Mouse (Mus musculus): ENCODE data around the gene Pitpnm3. TPM values are rescaled to one million over a fixed set of nuclear protein-coding genes. Genes with fewer than 3 reads are reported as not detected.

Pitpnm3 gene
- polyA plus RNA-seq, 1 experiment from 2014 or later, result 1.8 TPM

GRCm38 (mm10) chr11:72065103-72065502 is 70.5 kb downstream of the Pitpnm3 start:
- Histone ChIP-seq H3K4me2 (replicated peaks) (no peak overlapping the region), H3K9me3 (no peaks in the 10 kb centered on the region), H3K36me3 (peaks cover 5% of the 10 kb centered on the region; the same call in 1 of the 2 replicates), H3K27ac (no peak overlapping the region), H3K4me3 (replicated peaks) (no peak overlapping the region), H3K4me1 (replicated peaks) (peaks cover 11% of the 10 kb centered on the region; the same call in 1 of the 2 replicates), H3K27me3 (no peaks in the 10 kb centered on the region), H3K9ac (replicated peaks) (no peak overlapping the region)
- 83% methylated on average over 8 of the region's 8 CpGs for whole genome bisulfite sequencing
- ATAC-seq, result no peak

DNA sequence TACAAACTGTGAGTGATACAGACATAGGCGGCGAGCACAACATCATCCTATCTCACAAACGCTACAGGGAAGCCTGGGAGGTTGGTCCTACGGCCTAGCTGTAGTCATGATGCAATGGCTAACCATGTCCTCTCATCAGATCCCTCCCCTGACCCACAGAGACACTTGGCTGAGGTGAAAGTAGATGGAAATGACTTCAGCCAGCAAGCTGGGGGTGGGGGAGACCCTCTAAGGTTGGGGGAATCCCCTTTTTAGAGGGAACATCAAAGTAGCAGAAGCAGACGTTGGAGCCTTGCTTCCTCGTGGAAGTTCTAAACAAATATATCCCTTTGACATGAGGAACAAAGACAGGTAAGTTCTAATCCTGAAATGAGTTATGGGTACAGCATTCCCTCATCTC is 71.2 kb downstream of the Pitpnm3 start:
- ATAC-seq, result no peak
- H3K4me2 ChIP-seq (replicated peaks), result no peak overlapping the region
- H3K27ac ChIP-seq, result no peak overlapping the region
- H3K9ac ChIP-seq (replicated peaks), result no peak overlapping the region
- H3K27me3 ChIP-seq, result no peaks in the 10 kb centered on the region
- H3K36me3 ChIP-seq, result peaks cover 5% of the 10 kb centered on the region; the same call in 1 of the 2 replicates
- 83% methylated on average over 6 of the region's 6 CpGs for whole genome bisulfite sequencing
- no peaks in the 10 kb centered on the region for H3K9me3 ChIP-seq
- no peak overlapping the region for H3K4me3 ChIP-seq (replicated peaks)
- H3K4me1 ChIP-seq (replicated peaks), result peaks cover 11% of the 10 kb centered on the region; the same call in 1 of the 2 replicates

DNA sequence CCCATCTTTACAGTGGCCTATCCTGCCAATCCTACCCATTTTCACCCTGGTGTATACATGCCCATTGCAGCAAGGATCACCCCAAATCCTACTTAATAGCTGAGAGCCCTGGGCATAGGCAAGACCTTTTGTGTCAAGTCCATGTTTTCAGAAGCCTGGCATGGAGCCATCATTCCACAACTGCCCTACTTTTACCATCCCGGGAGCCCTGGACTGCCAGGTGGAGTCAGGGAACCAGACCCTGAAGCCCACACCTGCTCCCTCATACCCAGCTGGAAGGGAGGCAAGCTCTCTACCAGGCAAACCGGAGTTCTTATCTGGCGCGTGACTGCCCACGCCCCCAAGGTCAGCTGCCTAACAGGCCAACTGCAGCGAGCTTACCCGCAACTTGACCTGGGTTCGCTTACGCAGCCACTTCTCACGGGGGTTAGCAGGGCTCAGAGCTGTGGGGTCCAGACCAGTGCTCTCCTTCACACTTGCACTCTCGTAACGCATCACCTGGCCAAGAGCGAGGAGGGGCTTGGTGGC is 74.4 kb downstream of the Pitpnm3 start:
- Histone ChIP-seq H3K27ac (no peak overlapping the region), H3K36me3 (peaks cover 5% of the 10 kb centered on the region; the same call in 1 of the 2 replicates), H3K4me3 (replicated peaks) (no peak overlapping the region), H3K4me2 (replicated peaks) (no peak overlapping the region), H3K9ac (replicated peaks) (no peak overlapping the region), H3K4me1 (replicated peaks) (no peaks in the 10 kb centered on the region), H3K9me3 (no peaks in the 10 kb centered on the region), H3K27me3 (no peaks in the 10 kb centered on the region)
- WGBS, result 89% methylated on average over 13 of the region's 13 CpGs
- no peak for ATAC-seq

DNA sequence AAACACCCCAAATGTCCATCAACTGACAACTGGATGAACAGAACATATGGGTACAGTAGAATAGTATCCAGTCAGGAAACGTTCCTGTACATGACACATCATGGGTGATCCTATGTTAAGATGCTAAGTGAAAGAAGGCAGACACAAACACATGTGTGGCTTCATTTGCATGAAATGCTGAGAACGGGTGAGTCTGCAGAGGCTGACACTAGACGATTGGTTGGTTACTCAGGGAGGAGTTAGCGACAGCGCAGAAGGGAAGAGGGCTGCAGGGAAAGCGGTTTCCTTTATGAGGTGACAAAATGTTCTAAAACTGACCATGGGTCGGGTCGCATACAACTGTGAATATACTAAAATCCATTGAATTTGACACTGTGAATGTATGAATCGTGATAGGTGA is 75.2 kb downstream of the Pitpnm3 start:
- peaks cover 5% of the 10 kb centered on the region; the same call in 1 of the 2 replicates for H3K36me3 ChIP-seq
- ATAC-seq, result no peak
- H3K4me1 ChIP-seq (replicated peaks), result no peaks in the 10 kb centered on the region
- no peaks in the 10 kb centered on the region for H3K9me3 ChIP-seq
- H3K4me3 ChIP-seq (replicated peaks), result no peak overlapping the region
- no peak overlapping the region for H3K4me2 ChIP-seq (replicated peaks)
- WGBS, result 84% methylated on average over 9 of the region's 9 CpGs
- H3K9ac ChIP-seq (replicated peaks), result no peak overlapping the region
- H3K27ac ChIP-seq, result no peak overlapping the region
- H3K27me3 ChIP-seq, result no peaks in the 10 kb centered on the region

- Histone ChIP-seq H3K27ac (no peak overlapping the region), H3K4me2 (replicated peaks) (no peak overlapping the region), H3K27me3 (peaks cover 12% of the 10 kb centered on the region), H3K4me1 (replicated peaks) (peaks cover 3% of the 10 kb centered on the region; the same call in 1 of the 2 replicates), H3K4me3 (replicated peaks) (no peak overlapping the region), H3K9ac (replicated peaks) (no peak overlapping the region), H3K9me3 (no peaks in the 10 kb centered on the region), H3K36me3 (no peaks in the 10 kb centered on the region)
- WGBS, result 82% methylated on average over 3 of the region's 3 CpGs
- ATAC-seq, result no peak
Observed at GRCm38 (mm10) chr11:72057166-72057565, 78.4 kb downstream of the Pitpnm3 start.

- 49% methylated on average over 2 of the region's 2 CpGs for WGBS
- peaks cover 29% of the 10 kb centered on the region for H3K27me3 ChIP-seq
- no peak overlapping the region for H3K4me2 ChIP-seq (replicated peaks)
Observed at GRCm38 (mm10) chr11:72055176-72055575, 80.4 kb downstream of the Pitpnm3 start.

DNA sequence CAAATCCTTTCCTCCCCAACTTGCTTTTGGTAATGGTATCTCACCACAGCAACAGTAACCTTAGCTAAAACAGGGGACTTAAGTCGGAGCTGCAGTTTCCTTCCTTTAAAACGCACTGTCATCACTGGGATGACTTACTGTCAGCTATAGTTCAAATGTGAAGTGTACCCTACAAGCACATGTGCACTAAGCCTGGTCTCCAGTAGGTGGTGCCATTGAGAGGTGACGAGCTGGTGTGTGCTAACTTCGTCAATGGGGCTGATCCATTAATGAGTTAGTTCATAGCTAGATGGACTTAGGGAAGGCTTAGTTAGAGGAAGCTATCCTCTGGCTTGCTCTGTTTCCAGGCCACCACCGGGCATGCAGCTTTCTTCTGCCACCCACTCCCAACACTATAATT is 82.9 kb downstream of the Pitpnm3 start:
- no peak for ATAC-seq
- no peak overlapping the region for H3K27ac ChIP-seq
- peaks cover 25% of the 10 kb centered on the region for H3K4me1 ChIP-seq (replicated peaks)
- WGBS, result 17% methylated on average over 5 of the region's 5 CpGs
- H3K36me3 ChIP-seq, result no peaks in the 10 kb centered on the region
- H3K27me3 ChIP-seq, result peaks cover 39% of the 10 kb centered on the region
- H3K4me3 ChIP-seq (replicated peaks), result no peak overlapping the region
- H3K4me2 ChIP-seq (replicated peaks), result no peak overlapping the region
- no peak overlapping the region for H3K9ac ChIP-seq (replicated peaks)
- no peaks in the 10 kb centered on the region for H3K9me3 ChIP-seq

More at GRCm38 (mm10) chr11:72055176-72055575, 80.4 kb downstream of the Pitpnm3 start:
- Histone ChIP-seq H3K27ac (no peak overlapping the region), H3K36me3 (no peaks in the 10 kb centered on the region), H3K4me1 (replicated peaks) (peaks cover 23% of the 10 kb centered on the region), H3K4me3 (replicated peaks) (no peak overlapping the region), H3K9ac (replicated peaks) (no peak overlapping the region), H3K9me3 (no peaks in the 10 kb centered on the region)
- ATAC-seq, result no peak

GRCm38 (mm10) chr11:72052221-72052620 is 83.4 kb downstream of the Pitpnm3 start:
- Histone ChIP-seq H3K27ac (no peak overlapping the region), H3K4me3 (replicated peaks) (no peak overlapping the region), H3K36me3 (no peaks in the 10 kb centered on the region), H3K9ac (replicated peaks) (no peak overlapping the region), H3K4me1 (replicated peaks) (peaks cover 25% of the 10 kb centered on the region), H3K27me3 (peaks cover 39% of the 10 kb centered on the region), H3K9me3 (no peaks in the 10 kb centered on the region), H3K4me2 (replicated peaks) (no peak overlapping the region)
- ATAC-seq, result no peak
- 66% methylated on average over 3 of the region's 3 CpGs for WGBS

GRCm38 (mm10) chr11:72050895-72051858 is 84.4 kb downstream of the Pitpnm3 start:
- ATAC-seq, result peak; percentile 79
- Histone ChIP-seq H3K36me3 (peaks cover 5% of the 10 kb centered on the region; the same call in 1 of the 2 replicates), H3K9me3 (no peaks in the 10 kb centered on the region), H3K4me3 (replicated peaks) (peak overlapping the region; percentile 58), H3K9ac (replicated peaks) (peak overlapping the region; percentile 81), H3K27ac (peak overlapping the region; percentile 65), H3K4me2 (replicated peaks) (peak overlapping the region; percentile 84), H3K27me3 (peaks cover 39% of the 10 kb centered on the region), H3K4me1 (replicated peaks) (peaks cover 25% of the 10 kb centered on the region)
- WGBS, result 2% methylated on average over 44 of the region's 45 CpGs

DNA sequence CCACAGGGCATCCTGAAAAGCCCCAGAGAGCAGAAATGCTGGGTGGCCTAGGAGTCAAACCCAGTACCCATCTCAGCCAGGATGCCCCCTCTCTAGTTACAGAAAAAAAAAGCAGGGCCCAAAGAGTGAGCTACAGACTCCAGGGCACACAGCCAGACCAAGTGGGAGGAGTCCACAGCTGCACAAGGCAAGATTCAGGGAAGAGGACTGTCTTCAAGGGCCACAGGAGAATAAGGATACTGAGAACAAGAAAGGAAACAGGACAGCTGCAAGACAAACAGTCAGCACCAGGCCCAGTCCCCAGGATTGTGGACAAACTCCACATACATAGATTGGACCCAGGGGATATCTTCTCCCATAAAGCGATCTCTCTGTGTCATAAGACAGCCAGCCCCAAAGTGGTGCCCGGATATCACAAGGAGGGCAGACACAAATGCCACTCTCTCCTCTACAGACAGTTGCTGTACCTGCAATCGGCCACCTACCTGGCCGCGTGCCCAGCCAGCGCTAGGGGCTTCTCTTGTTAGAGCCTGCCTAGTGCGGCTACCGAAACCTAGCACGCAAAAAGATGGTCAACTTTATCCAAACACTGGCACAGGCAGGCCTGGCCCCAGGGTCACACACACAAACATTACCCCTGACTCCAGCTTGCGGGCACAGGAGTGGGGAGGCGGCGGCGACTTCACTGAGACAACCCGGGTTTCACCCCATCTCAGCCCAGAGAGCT is 85.2 kb downstream of the Pitpnm3 start:
- no peaks in the 10 kb centered on the region for H3K9me3 ChIP-seq
- peak; percentile 37 for ATAC-seq
- peaks cover 9% of the 10 kb centered on the region; the same call in 1 of the 2 replicates for H3K36me3 ChIP-seq
- peaks cover 25% of the 10 kb centered on the region for H3K4me1 ChIP-seq (replicated peaks)
- peak overlapping the region; percentile 58 for H3K4me3 ChIP-seq (replicated peaks)
- peaks cover 39% of the 10 kb centered on the region for H3K27me3 ChIP-seq
- H3K4me2 ChIP-seq (replicated peaks), result peak overlapping the region; percentile 84
- WGBS, result 26% methylated on average over 14 of the region's 14 CpGs
- peak overlapping the region; percentile 81 for H3K9ac ChIP-seq (replicated peaks)
- H3K27ac ChIP-seq, result no peak overlapping the region

DNA sequence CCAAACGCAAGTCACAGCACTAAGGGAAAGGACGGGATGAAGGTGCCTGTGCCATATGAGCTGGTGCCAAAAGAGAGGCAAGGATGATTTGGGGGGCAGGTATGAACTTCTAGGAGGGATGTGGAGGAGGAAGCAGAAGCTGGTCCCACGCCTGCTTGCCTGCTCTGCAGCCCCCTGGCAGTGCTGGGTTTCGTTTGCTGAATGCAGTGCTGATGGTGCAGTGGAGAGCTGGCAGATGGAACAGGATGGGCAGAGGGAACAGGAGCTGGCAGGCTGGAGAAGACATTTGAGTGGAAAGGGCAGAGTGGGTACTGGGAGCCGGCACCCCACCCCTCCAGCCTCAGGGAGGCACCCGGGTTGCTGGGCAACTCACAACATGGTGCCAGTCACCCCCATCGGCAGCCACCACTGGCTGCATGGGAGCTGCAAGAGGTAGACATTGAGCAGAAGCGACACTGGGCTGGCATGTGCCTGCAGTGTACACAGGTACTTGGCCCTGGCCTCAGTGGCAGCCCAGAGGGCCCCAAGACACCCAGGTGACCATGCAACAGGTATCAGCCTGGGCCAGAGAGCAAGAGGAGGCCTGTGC is 86.3 kb downstream of the Pitpnm3 start:
- ATAC-seq, result no peak
- H3K9me3 ChIP-seq, result no peaks in the 10 kb centered on the region
- H3K4me3 ChIP-seq (replicated peaks), result no peak overlapping the region
- H3K27me3 ChIP-seq, result peaks cover 39% of the 10 kb centered on the region
- peaks cover 15% of the 10 kb centered on the region; the same call in 1 of the 2 replicates for H3K36me3 ChIP-seq
- WGBS, result 74% methylated on average over 8 of the region's 8 CpGs
- H3K4me1 ChIP-seq (replicated peaks), result peaks cover 32% of the 10 kb centered on the region
- no peak overlapping the region for H3K4me2 ChIP-seq (replicated peaks)
- H3K9ac ChIP-seq (replicated peaks), result no peak overlapping the region
- H3K27ac ChIP-seq, result no peak overlapping the region

Measured in midbrain, embryonic 13.5 days (tissue).